Mouse (Mus musculus) naive thymus-derived CD4-positive, alpha-beta T cell, adult 2 months (primary cell): ENCODE data around the gene Gatad2b.
"Not testable (repeated sequence)": the region's sequence is repeated elsewhere in the genome, so short reads cannot be mapped to it uniquely, and the experiment has no call there.

ENCODE experiments used
- DNase-seq: peaks from one replicate; pipeline ENCODE4 v3.0.0-alpha.2; 2011; ENCODE audit warnings: low read depth

Gatad2b gene

GRCm38 (mm10) chr3:90265932-90266741 is 26.8 kb upstream of the Gatad2b start:
- DNase-seq, result peak; percentile 77

GRCm38 (mm10) chr3:90266901-90267775 is 25.8 kb upstream of the Gatad2b start:
- peak; percentile 47 for DNase-seq

GRCm38 (mm10) chr3:90268190-90268589 is 24.8 kb upstream of the Gatad2b start:
- DNase-seq, result no peak

- no peak for DNase-seq
Observed at GRCm38 (mm10) chr3:90268971-90269370, 24.0 kb upstream of the Gatad2b start.

GRCm38 (mm10) chr3:90270784-90271183 is 22.2 kb upstream of the Gatad2b start:
- DNase-seq, result no peak

- DNase-seq, result no peak
Observed at GRCm38 (mm10) chr3:90272170-90272569, 20.8 kb upstream of the Gatad2b start.

GRCm38 (mm10) chr3:90273855-90274254 is 19.1 kb upstream of the Gatad2b start:
- no peak for DNase-seq

- no peak for DNase-seq
Observed at GRCm38 (mm10) chr3:90275286-90275685, 17.7 kb upstream of the Gatad2b start.

- no peak for DNase-seq
Observed at GRCm38 (mm10) chr3:90276858-90277257, 16.1 kb upstream of the Gatad2b start.

- no peak for DNase-seq
Observed at GRCm38 (mm10) chr3:90277793-90278192, 15.2 kb upstream of the Gatad2b start.

GRCm38 (mm10) chr3:90278211-90278610 is 14.8 kb upstream of the Gatad2b start:
- no peak for DNase-seq

- DNase-seq, result no peak
Observed at GRCm38 (mm10) chr3:90279216-90279615, 13.8 kb upstream of the Gatad2b start.

GRCm38 (mm10) chr3:90279743-90280142 is 13.2 kb upstream of the Gatad2b start:
- no peak for DNase-seq

- DNase-seq, result no peak
Observed at GRCm38 (mm10) chr3:90280708-90281107, 12.3 kb upstream of the Gatad2b start.

GRCm38 (mm10) chr3:90284150-90284549 is 8.8 kb upstream of the Gatad2b start:
- DNase-seq, result no peak

- DNase-seq, result not testable (repeated sequence)
Observed at GRCm38 (mm10) chr3:90289403-90289802, 3.6 kb upstream of the Gatad2b start.

GRCm38 (mm10) chr3:90290602-90291001 is 2.4 kb upstream of the Gatad2b start:
- DNase-seq, result no peak

GRCm38 (mm10) chr3:90291982-90292344 is 1.0 kb upstream of the Gatad2b start:
- peak; percentile 24 for DNase-seq

- peak; percentile 66 for DNase-seq
Observed at GRCm38 (mm10) chr3:90293352-90294063, 530 bp downstream of the Gatad2b start.

- DNase-seq, result peak; percentile 42
Observed at GRCm38 (mm10) chr3:90294064-90294440, 1.1 kb downstream of the Gatad2b start.

- DNase-seq, result no peak
Observed at GRCm38 (mm10) chr3:90294651-90295050, 1.7 kb downstream of the Gatad2b start.

- no peak for DNase-seq
Observed at GRCm38 (mm10) chr3:90305801-90306200, 12.8 kb downstream of the Gatad2b start.
